Mouse (Mus musculus) lung, embryonic 14.5 days (tissue): Measurements from ENCODE around the gene Mid2. TPM values are rescaled to one million over a fixed set of nuclear protein-coding genes. Genes with fewer than 3 reads are reported as not detected.

ENCODE experiments used
- ATAC-seq: fragments of 200-750 bp; cut with Nextera tagmentation; 2 replicates; pipeline ENCODE4 v1.8.0; 2017; ENCODE audit warnings: mild to moderate bottlenecking, moderate TSS enrichment, moderate library complexity; ENCODE audit not compliant: insufficient read depth
- DNase-seq: peaks from one replicate; pipeline ENCODE4 v3.0.0-alpha.2; 2015
- H3K27ac ChIP-seq: fragments of 300-500 bp; sonication (generic); 2 replicates; pipeline ENCODE4 v1.5.1; 2014; ENCODE audit warnings: low read depth, mild to moderate bottlenecking, moderate library complexity
- H3K27me3 ChIP-seq: fragments of 300-500 bp; sonication (generic); 2 replicates; pipeline ENCODE4 v1.6.1; 2014; ENCODE audit warnings: low read length, control low read depth; ENCODE audit not compliant: insufficient read depth
- H3K36me3 ChIP-seq: fragments of 300-500 bp; sonication (generic); 2 replicates; pipeline ENCODE4 v1.6.1; 2014; ENCODE audit warnings: control low read depth; ENCODE audit not compliant: insufficient read depth
- H3K4me1 ChIP-seq: fragments of 300-500 bp; sonication (generic); 2 replicates; pipeline ENCODE4 v1.6.1; 2014; ENCODE audit warnings: antibody characterized with exemption, control low read depth; ENCODE audit not compliant: insufficient read depth
- H3K4me2 ChIP-seq: fragments of 300-500 bp; sonication (generic); 2 replicates; pipeline ENCODE4 v1.6.1; 2014; ENCODE audit warnings: mild to moderate bottlenecking
- H3K4me3 ChIP-seq: fragments of 300-500 bp; sonication (generic); 2 replicates; pipeline ENCODE4 v1.5.1; 2014; ENCODE audit warnings: low read depth, low read length
- H3K9ac ChIP-seq: fragments of 300-500 bp; sonication (generic); 2 replicates; pipeline ENCODE4 v1.6.1; 2014
- H3K9me3 ChIP-seq: fragments of 300-500 bp; sonication (generic); 2 replicates; pipeline ENCODE4 v1.6.1; 2016; ENCODE audit warnings: low read depth, low read length, control low read depth
- CTCF ChIP-seq: IDR thresholded peaks from 2 replicates; pipeline ENCODE4 v1.5.1; 2016; ENCODE audit warnings: antibody characterized with exemption, low read depth
- WGBS: fragments of 180-500 bp; shearing (Covaris S2); extraction: QIAGEN DNeasy Blood & Tissue Kit; methylation state at CpG from one replicate; pipeline ENCODE4 v1.1.7; 2014; 5-methylcytosine and 5-hydroxymethylcytosine counted together
- polyA plus RNA-seq: library from polyadenylated mRNA; unstranded; fragments of >200 nt; fragmentation: Nextera tagmentation; extraction: Ambion mirVana; gene quantifications from 2 replicates; pipeline ENCODE4 v1.2.1, GENCODE M21; 2014

The Mid2 gene
- 8.7 and 9.3 TPM in 2 replicates for polyA plus RNA-seq

- Histone ChIP-seq H3K9ac (peak within 1 kb of the TSS; percentile 65), H3K4me2 (peak within 1 kb of the TSS; percentile 65), H3K27me3 (peaks cover 7% of the 10 kb centered on the region; the same call in 1 of the 2 replicates), H3K4me1 (no peaks in the 10 kb centered on the region), H3K4me3 (peak within 1 kb of the TSS; percentile 52), H3K36me3 (no peaks in the 10 kb centered on the region), H3K27ac (peak within 1 kb of the TSS; percentile 36; the same call in 1 of the 2 replicates), H3K9me3 (no peaks in the 10 kb centered on the region)
- 14% methylated on average over 57 of the region's 68 CpGs for WGBS
- TF ChIP-seq CTCF, result no peak
- ATAC-seq, result peak; percentile 82
- peak; percentile 44 for DNase-seq
These were observed at the start of gene Mid2 for GRCm38 (mm10) chrX:140664479-140665241. Gene Mid2 (plus strand): TSS chrX:140664599.

GRCm38 (mm10) chrX:140624875-140625594 is 39.4 kb upstream of the Mid2 start:
- Histone ChIP-seq H3K4me1 (no peaks in the 10 kb centered on the region), H3K36me3 (no peaks in the 10 kb centered on the region), H3K4me3 (no peak overlapping the region), H3K27ac (no peak overlapping the region), H3K9ac (no peak overlapping the region), H3K4me2 (no peak overlapping the region), H3K27me3 (no peaks in the 10 kb centered on the region), H3K9me3 (no peaks in the 10 kb centered on the region)
- DNase-seq, result peak; percentile 5
- no peak for ATAC-seq
- WGBS, result 45% methylated on average over 12 of the region's 12 CpGs
- TF ChIP-seq CTCF, result no peak

GRCm38 (mm10) chrX:140638028-140638427 is 26.4 kb upstream of the Mid2 start:
- no peaks in the 10 kb centered on the region for H3K36me3 ChIP-seq
- DNase-seq (peak; percentile 6), ATAC-seq (no peak)
- no peak overlapping the region for H3K27ac ChIP-seq
- no peak overlapping the region for H3K9ac ChIP-seq
- TF ChIP-seq CTCF, result no peak
- no peak overlapping the region for H3K4me3 ChIP-seq
- H3K4me2 ChIP-seq, result no peak overlapping the region
- no peaks in the 10 kb centered on the region for H3K27me3 ChIP-seq
- H3K9me3 ChIP-seq, result no peaks in the 10 kb centered on the region
- WGBS, result 60% methylated on average over 5 of the region's 5 CpGs
- no peaks in the 10 kb centered on the region for H3K4me1 ChIP-seq

- ATAC-seq, result no peak
- no peaks in the 10 kb centered on the region for H3K27me3 ChIP-seq
- H3K9ac ChIP-seq, result no peak overlapping the region
- 55% methylated on average over 2 of the region's 2 CpGs for WGBS
- no peak overlapping the region for H3K27ac ChIP-seq
- TF ChIP-seq CTCF, result peak; percentile 13; the same call in 1 of the 2 replicates
- H3K9me3 ChIP-seq, result no peaks in the 10 kb centered on the region
- no peaks in the 10 kb centered on the region for H3K36me3 ChIP-seq
- no peak overlapping the region for H3K4me2 ChIP-seq
- no peak overlapping the region for H3K4me3 ChIP-seq
- H3K4me1 ChIP-seq, result no peaks in the 10 kb centered on the region
- peak; percentile 3 for DNase-seq
These were observed 24.8 kb upstream of the Mid2 start for GRCm38 (mm10) chrX:140639592-140639991.

- DNase-seq (no peak), ATAC-seq (no peak)
- Histone ChIP-seq H3K27ac (no peak overlapping the region), H3K36me3 (no peaks in the 10 kb centered on the region), H3K4me3 (no peak overlapping the region), H3K9ac (no peak overlapping the region), H3K4me2 (no peak overlapping the region), H3K9me3 (no peaks in the 10 kb centered on the region), H3K4me1 (no peaks in the 10 kb centered on the region), H3K27me3 (peaks cover 3% of the 10 kb centered on the region; the same call in 1 of the 2 replicates)
- TF ChIP-seq CTCF, result no peak
- 22% methylated on average over 1 of the region's 1 CpGs for WGBS
These were observed 3.7 kb upstream of the Mid2 start for GRCm38 (mm10) chrX:140660731-140661130.

GRCm38 (mm10) chrX:140663516-140663915 is 883 bp upstream of the Mid2 start:
- H3K9me3 ChIP-seq, result no peaks in the 10 kb centered on the region
- WGBS, result 74% methylated on average over 2 of the region's 2 CpGs
- H3K9ac ChIP-seq, result no peak overlapping the region
- no peak overlapping the region for H3K4me3 ChIP-seq
- no peak overlapping the region for H3K4me2 ChIP-seq
- H3K36me3 ChIP-seq, result no peaks in the 10 kb centered on the region
- H3K4me1 ChIP-seq, result no peaks in the 10 kb centered on the region
- DNase-seq, result no peak
- ATAC-seq, result no peak
- no peak for TF ChIP-seq CTCF
- H3K27me3 ChIP-seq, result peaks cover 7% of the 10 kb centered on the region; the same call in 1 of the 2 replicates
- no peak overlapping the region for H3K27ac ChIP-seq

GRCm38 (mm10) chrX:140665242-140665810 is 927 bp downstream of the Mid2 start:
- peak overlapping the region; percentile 65 for H3K9ac ChIP-seq
- H3K27ac ChIP-seq, result peak overlapping the region; percentile 36; the same call in 1 of the 2 replicates
- no peaks in the 10 kb centered on the region for H3K9me3 ChIP-seq
- peak; percentile 72 for ATAC-seq
- peak overlapping the region; percentile 52 for H3K4me3 ChIP-seq
- DNase-seq, result peak; percentile 51
- peaks cover 7% of the 10 kb centered on the region; the same call in 1 of the 2 replicates for H3K27me3 ChIP-seq
- TF ChIP-seq CTCF, result no peak
- H3K4me2 ChIP-seq, result peak overlapping the region; percentile 65
- no peaks in the 10 kb centered on the region for H3K36me3 ChIP-seq
- WGBS, result 16% methylated on average over 34 of the region's 47 CpGs
- no peaks in the 10 kb centered on the region for H3K4me1 ChIP-seq
